Mouse (Mus musculus) spleen, adult 2 months (tissue): ENCODE results near the gene Nlrp10.

Experiments
- CTCF ChIP-seq: fragments of 200-500 bp; IDR thresholded peaks from 2 replicates; pipeline ENCODE4 v1.5.1; 2011; ENCODE audit warnings: mild to moderate bottlenecking, inconsistent platforms; ENCODE audit not compliant: insufficient read depth, insufficient read length, insufficient replicate concordance; ENCODE audit errors: extremely low read depth
- POLR2A ChIP-seq: fragments of 200-500 bp; IDR thresholded peaks from 2 replicates; pipeline ENCODE4 v1.6.1; 2011; ENCODE audit warnings: low read depth, low read length, inconsistent platforms

DNA sequence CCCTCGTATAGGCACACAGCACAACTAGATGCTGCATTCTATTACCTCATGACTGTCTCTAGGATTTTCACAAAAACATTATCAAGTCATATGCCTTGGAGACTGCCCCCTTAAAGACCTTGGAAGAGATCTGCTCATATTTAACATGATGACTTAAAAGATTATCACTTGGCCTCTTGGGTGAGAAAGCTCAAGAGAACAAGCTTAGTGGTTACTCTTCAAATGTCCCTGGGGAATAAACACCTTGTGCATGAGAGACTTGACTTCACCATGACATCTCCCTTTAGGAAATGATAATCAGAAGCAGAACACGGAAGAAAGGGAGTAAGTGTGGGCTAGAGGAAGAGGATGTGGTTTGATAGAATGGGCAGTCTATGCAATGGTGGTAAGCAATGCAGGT, 57.7 kb downstream of the Nlrp10 start, which contains the start of gene Olfr517:
- TF ChIP-seq POLR2A = no peak
- TF ChIP-seq CTCF = no peak
